Mouse (Mus musculus) MEL (cell line): ENCODE results near the gene Olfr399.

Experiments used
- CHD2 ChIP-seq: IDR thresholded peaks from 2 replicates; pipeline ENCODE4 v1.6.1; 2011; ENCODE audit warnings: low read length, improper control_type of control experiment
- EP300 ChIP-seq, 2 experiments: IDR thresholded peaks; 2 replicates each; pipeline ENCODE4 v1.6.1; 2011; ENCODE audit warnings: improper control_type of control experiment in 2 of 2, low read length in 2 of 2, low read depth in 1 of 2, mild to moderate bottlenecking in 1 of 2
- GABPA ChIP-seq: IDR thresholded peaks from 2 replicates; pipeline ENCODE4 v1.6.1; 2012; ENCODE audit warnings: low read depth, mild to moderate bottlenecking, inconsistent platforms, low read length, improper control_type of control experiment, moderate library complexity
- GATA1 ChIP-seq: IDR thresholded peaks from 2 replicates; pipeline ENCODE4 v1.6.1; 2011; ENCODE audit warnings: low read depth, low read length, improper control_type of control experiment
- KAT2A ChIP-seq: conservative IDR thresholded peaks from 2 replicates; pipeline ENCODE4 v1.6.1; 2012; ENCODE audit warnings: low read depth, low read length, improper control_type of control experiment, inconsistent platforms
- MYB ChIP-seq: IDR thresholded peaks from 2 replicates; pipeline ENCODE4 v1.6.1; 2011; ENCODE audit warnings: mild to moderate bottlenecking, low read depth, low read length, improper control_type of control experiment
- NELFE ChIP-seq: IDR thresholded peaks from 2 replicates; pipeline ENCODE4 v1.6.1; 2011; ENCODE audit warnings: low read depth, low read length, improper control_type of control experiment
- POLR2A ChIP-seq, 2 experiments: IDR thresholded peaks; 2 replicates each; pipeline ENCODE4 v1.6.1; 2011 to 2012; ENCODE audit warnings: low read length in 2 of 2, mild to moderate bottlenecking in 2 of 2, control low read depth in 1 of 2, improper control_type of control experiment in 1 of 2, low read depth in 1 of 2, moderate library complexity in 1 of 2; ENCODE audit not compliant: control insufficient read depth in 1 of 2, insufficient read depth in 1 of 2, poor library complexity in 1 of 2
- USF1 ChIP-seq: IDR thresholded peaks from 2 replicates; pipeline ENCODE4 v1.6.1; 2014; ENCODE audit warnings: low read depth, mild to moderate bottlenecking, inconsistent platforms, low read length, improper control_type of control experiment, moderate library complexity

- TF ChIP-seq GABPA (no peak), POLR2A (IDR thresholded peaks at IDR 0.05; ENCODE audit: control insufficient read depth in 1 of 2, insufficient read depth in 1 of 2, low read depth in 1 of 2, low read length in 2 of 2, poor library complexity in 1 of 2) (no peak), EP300 (IDR thresholded peaks at IDR 0.05; ENCODE audit: low read depth in 1 of 2, low read length in 2 of 2) (peak; percentile 14 to 39; a peak in 3 of 4 replicates), NELFE (no peak), USF1 (no peak), MYB (no peak), GATA1 (0 out of 2 replicates have a peak, but pooled peaks have one; percentile 10), CHD2 (no peak), KAT2A (no peak)
These were observed 44.3 kb upstream of the Olfr399 start for GRCm38 (mm10) chr11:74100724-74101123.
